Mouse (Mus musculus): ENCODE data around the gene Gm4214.
"Not testable (repeated sequence)": the region's sequence is repeated elsewhere in the genome, so short reads cannot be mapped to it uniquely, and the experiment has no call there.

The Gm4214 gene

DNA sequence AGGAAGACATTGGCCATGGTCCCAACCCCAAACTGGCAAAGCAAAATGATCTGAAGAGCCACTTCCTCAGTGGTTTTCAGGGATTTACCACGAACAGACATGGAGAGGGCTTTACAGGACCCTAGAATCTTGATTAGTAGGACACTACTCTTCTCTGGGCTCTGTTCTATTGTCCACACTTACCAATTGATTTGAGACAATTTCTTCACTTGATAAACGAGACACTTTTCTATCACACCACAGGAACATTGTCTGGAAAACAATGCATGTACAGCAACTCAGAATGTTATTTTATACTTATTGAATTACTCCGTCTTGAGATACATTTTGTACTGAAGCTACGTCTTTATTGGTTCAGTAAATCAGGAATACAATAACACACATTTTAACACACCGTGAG is at the start of gene Gm4214:
TSS of gene Gm4214 (minus strand) at position 101 of the 400 bp plus-strand sequence.
- not testable (repeated sequence) for DNase-seq

DNA sequence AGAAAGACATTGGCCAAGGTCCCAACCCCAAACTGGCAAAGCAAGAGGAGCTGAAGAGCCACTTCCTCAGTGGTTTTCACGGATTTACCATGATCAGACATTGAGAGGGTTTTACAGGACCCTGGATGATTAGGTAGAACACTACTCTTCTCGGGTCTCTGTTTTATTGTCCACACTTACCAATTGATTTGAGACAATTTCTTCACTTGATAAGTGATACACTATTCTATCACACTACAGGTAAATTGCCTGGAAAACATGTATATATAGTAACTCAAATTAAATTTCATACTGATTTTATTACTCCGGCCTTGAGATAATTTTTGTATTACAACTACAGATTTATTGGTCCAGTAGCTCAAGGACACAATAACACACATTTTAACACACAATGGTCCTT is 35.4 kb upstream of the Gm4214 start, which contains the start of gene Gm4216:
TSS of gene Gm4216 (minus strand) at position 101 of the 400 bp plus-strand sequence.
- DNase-seq, result not testable (repeated sequence)

Measured in lung, postnatal 10 days (tissue).